9 mouse cellular contexts compared by ENCODE assay signal in genomic region chr1:118481365-118481702, GRCm38 (mm10).
DNase-seq lines count a peak whose midpoint lies in the region; ATAC-seq and TF ChIP-seq lines count a peak whose summit lies in the region.
"Had no signal": no experiment of that assay in that cellular context is flagged by ENCODE, and none has a peak within 500 bp of the region (broad histone marks: within the 10 kb centered on the region; RNA-seq: fewer than 3 reads in every experiment).

No protein-coding gene starts in this region.

- intact Hi-C loops in heart, postnatal 36 days (cut with DNase I) = no loop called here

- WGBS in embryonic facial prominence, embryonic 13.5 days = 55% methylated on average over 4 of the region's 4 CpGs

- no peaks in the 10 kb centered on the region for H3K27me3 ChIP-seq in embryonic facial prominence, embryonic 13.5 days
- H3K27me3 ChIP-seq: stomach, embryonic 15.5 days had no signal

- DNase-seq in layer of hippocampus, adult 2 months (ENCODE audit: low spot score in 2 of 2) = no peak
- no peak for DNase-seq in layer of hippocampus, adult 8-10 months (ENCODE audit: low spot score in 2 of 2)
- DNase-seq in heart, postnatal 36 days = peak; percentile 42 to 47
- peak; percentile 35 to 51 for DNase-seq in lung, postnatal 4 days
- DNase-seq in adipocyte (ENCODE audit: low spot score) = no peak
- no peak for DNase-seq in cerebellum, adult 9-10 months
- no peak for DNase-seq in kidney, postnatal 36 days

- no peak overlapping the region for H3K9ac ChIP-seq in embryonic facial prominence, embryonic 13.5 days
- H3K9ac ChIP-seq: stomach, embryonic 15.5 days had no signal

- H3K27ac ChIP-seq in layer of hippocampus, adult 2 months = peak overlapping the region; percentile 88
- H3K27ac ChIP-seq in embryonic facial prominence, embryonic 13.5 days = peak overlapping the region; percentile 63
- H3K27ac ChIP-seq: stomach, embryonic 15.5 days had no signal

- H3K4me3 ChIP-seq in layer of hippocampus, adult 2 months = peak overlapping the region; percentile 47
- H3K4me3 ChIP-seq in embryonic facial prominence, embryonic 13.5 days = no peak overlapping the region
- H3K4me3 ChIP-seq: stomach, embryonic 15.5 days had no signal

- H3K4me2 ChIP-seq in embryonic facial prominence, embryonic 13.5 days = no peak overlapping the region
- H3K4me2 ChIP-seq: stomach, embryonic 15.5 days had no signal

- no peak for TF ChIP-seq CTCF in layer of hippocampus, adult 2 months (conservative IDR thresholded peaks at IDR 0.05)

- H3K36me3 ChIP-seq in embryonic facial prominence, embryonic 13.5 days = peaks cover 11% of the 10 kb centered on the region; the same call in 1 of the 2 replicates
- H3K36me3 ChIP-seq: stomach, embryonic 15.5 days had no signal

- peak; percentile 32; the same call in 1 of the 2 replicates for ATAC-seq in embryonic facial prominence, embryonic 13.5 days (ENCODE audit: insufficient number of reproducible peaks, insufficient read depth, low FRiP score, low TSS enrichment, low read depth)

- H3K9me3 ChIP-seq in embryonic facial prominence, embryonic 13.5 days = no peaks in the 10 kb centered on the region
- H3K9me3 ChIP-seq: stomach, embryonic 15.5 days had no signal

- H3K4me1 ChIP-seq in embryonic facial prominence, embryonic 13.5 days = no peaks in the 10 kb centered on the region

Comparison
In these comparisons a context has a peak if more than half of its experiments do, and no peak if none do; other contexts are left out.
1. DNase-seq: peak in heart, postnatal 36 days (2 of 2) and lung, postnatal 4 days (2 of 2); none in layer of hippocampus, adult 2 months (0 of 2), layer of hippocampus, adult 8-10 months (0 of 2), adipocyte (single experiment), cerebellum, adult 9-10 months (single experiment) and kidney, postnatal 36 days (0 of 2).